Mouse (Mus musculus): ENCODE measurements around the gene Dact1. TPM values are rescaled to one million over a fixed set of nuclear protein-coding genes. Genes with fewer than 3 reads are reported as not detected.

Gene Dact1
- polyA plus RNA-seq, 1 experiment from 2014 or later = 31.4 TPM

GRCm38 (mm10) chr12:71290460-71290859 is 19.2 kb upstream of the Dact1 start:
- WGBS = 48% methylated on average over 2 of the region's 2 CpGs
- H3K27ac ChIP-seq (ENCODE audit: low read length) = no peak overlapping the region
- H3K9me3 ChIP-seq (ENCODE audit: control insufficient read depth, low read length) = no peaks in the 10 kb centered on the region
- H3K4me1 ChIP-seq (replicated peaks; ENCODE audit: control insufficient read depth, insufficient read depth, low read length) = peaks cover 14% of the 10 kb centered on the region; the same call in 1 of the 2 replicates
- H3K4me3 ChIP-seq (replicated peaks; ENCODE audit: low read length) = no peak overlapping the region
- H3K36me3 ChIP-seq (ENCODE audit: control insufficient read depth, insufficient read depth) = no peaks in the 10 kb centered on the region
- H3K4me2 ChIP-seq (ENCODE audit: low read length) = no peak overlapping the region
- H3K9ac ChIP-seq (replicated peaks; ENCODE audit: low read depth, low read length) = no peak overlapping the region
- ATAC-seq = peak; percentile 66
- H3K27me3 ChIP-seq (replicated peaks; ENCODE audit: control insufficient read depth, insufficient read depth, low read length) = no peaks in the 10 kb centered on the region

- H3K4me3 ChIP-seq (replicated peaks; ENCODE audit: low read length) = peak overlapping the region; percentile 10
- H3K27ac ChIP-seq (ENCODE audit: low read length) = no peak overlapping the region
- ATAC-seq = peak; percentile 57; the same call in 1 of the 2 replicates
- WGBS = 19% methylated on average over 22 of the region's 22 CpGs
- no peaks in the 10 kb centered on the region for H3K9me3 ChIP-seq (ENCODE audit: control insufficient read depth, low read length)
- H3K4me1 ChIP-seq (replicated peaks; ENCODE audit: control insufficient read depth, insufficient read depth, low read length) = peaks cover 14% of the 10 kb centered on the region; the same call in 1 of the 2 replicates
- H3K36me3 ChIP-seq (ENCODE audit: control insufficient read depth, insufficient read depth) = no peaks in the 10 kb centered on the region
- no peak overlapping the region for H3K9ac ChIP-seq (replicated peaks; ENCODE audit: low read depth, low read length)
- H3K4me2 ChIP-seq (ENCODE audit: low read length) = peak overlapping the region; percentile 47
- no peaks in the 10 kb centered on the region for H3K27me3 ChIP-seq (replicated peaks; ENCODE audit: control insufficient read depth, insufficient read depth, low read length)
These were observed 15.4 kb upstream of the Dact1 start for GRCm38 (mm10) chr12:71293960-71294942.

DNA sequence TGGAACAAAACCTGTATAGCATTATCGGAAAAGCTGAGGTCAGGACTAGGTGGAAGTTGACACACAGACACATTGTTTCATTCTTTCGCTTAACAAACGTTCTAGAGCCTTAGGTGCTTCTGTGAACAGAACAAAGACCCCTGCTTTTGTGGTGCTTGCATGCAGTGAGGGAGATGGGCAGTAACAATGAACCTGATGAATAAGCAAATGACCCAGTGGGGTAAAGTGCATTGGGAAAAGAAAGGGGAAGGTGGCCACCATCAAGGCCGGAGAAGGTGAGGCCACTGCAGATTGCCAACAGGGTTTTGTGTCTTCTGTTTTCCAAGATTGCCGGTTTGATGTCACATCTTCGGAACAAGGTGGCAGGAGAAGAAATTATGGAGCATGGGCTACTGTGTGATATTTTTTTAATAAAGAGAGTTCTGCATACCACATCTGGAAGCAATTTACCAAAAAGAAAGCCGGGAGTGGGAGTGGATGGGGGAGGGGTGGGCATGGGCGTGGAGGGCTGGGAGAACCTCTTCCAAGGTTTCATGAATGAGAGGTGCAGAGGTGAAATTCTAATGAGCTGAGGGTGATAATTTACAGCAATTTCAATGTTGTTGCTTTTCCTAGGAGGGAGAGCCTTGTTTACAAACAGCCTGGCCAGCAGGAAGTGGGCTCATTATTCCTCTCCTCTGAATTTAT is 12.7 kb upstream of the Dact1 start:
- no peak overlapping the region for H3K4me3 ChIP-seq (replicated peaks; ENCODE audit: low read length)
- no peaks in the 10 kb centered on the region for H3K27me3 ChIP-seq (replicated peaks; ENCODE audit: control insufficient read depth, insufficient read depth, low read length)
- H3K4me2 ChIP-seq (ENCODE audit: low read length) = no peak overlapping the region
- H3K27ac ChIP-seq (ENCODE audit: low read length) = no peak overlapping the region
- ATAC-seq = no peak
- no peaks in the 10 kb centered on the region for H3K9me3 ChIP-seq (ENCODE audit: control insufficient read depth, low read length)
- H3K36me3 ChIP-seq (ENCODE audit: control insufficient read depth, insufficient read depth) = no peaks in the 10 kb centered on the region
- WGBS = 47% methylated on average over 8 of the region's 8 CpGs
- H3K4me1 ChIP-seq (replicated peaks; ENCODE audit: control insufficient read depth, insufficient read depth, low read length) = peaks cover 6% of the 10 kb centered on the region; the same call in 1 of the 2 replicates
- no peak overlapping the region for H3K9ac ChIP-seq (replicated peaks; ENCODE audit: low read depth, low read length)

GRCm38 (mm10) chr12:71310068-71310931 is 616 bp downstream of the Dact1 start:
- ATAC-seq = peak; percentile 79
- H3K27ac ChIP-seq (ENCODE audit: low read length) = peak overlapping the region; percentile 91
- WGBS = under 1% methylated on average over 56 of the region's 56 CpGs

DNA sequence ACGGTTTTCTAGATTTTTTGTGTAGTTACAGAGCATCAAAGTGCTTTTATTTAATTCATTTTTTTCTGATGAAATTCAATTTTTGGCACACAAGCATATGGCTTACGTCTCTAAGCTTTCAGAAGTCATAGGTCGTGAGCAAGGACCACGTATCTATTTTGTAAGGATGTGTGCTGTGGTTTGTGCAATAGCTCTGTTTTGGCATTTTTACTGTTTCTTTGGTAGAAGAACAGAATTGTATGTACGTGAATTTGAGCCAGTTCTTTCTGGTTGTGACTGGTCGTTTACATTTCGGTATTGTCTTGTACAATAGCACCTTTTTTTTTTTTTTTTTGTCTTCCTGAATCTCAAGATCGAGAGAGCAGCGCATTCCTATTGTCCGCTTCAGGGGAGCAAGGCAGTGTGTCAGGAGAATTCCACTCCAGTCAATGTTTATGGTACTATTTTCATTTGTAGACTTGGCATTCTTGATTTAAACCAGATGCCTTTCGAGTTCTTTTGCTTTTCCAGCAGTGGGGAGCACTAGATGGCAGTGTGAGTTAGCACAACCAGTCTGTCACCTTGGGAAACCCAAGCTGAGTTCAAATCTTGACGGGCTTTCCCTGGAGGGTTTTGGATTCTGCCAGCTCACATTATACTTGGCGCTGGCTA is 1.7 kb downstream of the Dact1 start:
- Histone ChIP-seq H3K4me3 (replicated peaks; ENCODE audit: low read length) (peak overlapping the region; percentile 91), H3K9ac (replicated peaks; ENCODE audit: low read depth, low read length) (peak overlapping the region; percentile 97), H3K4me1 (replicated peaks; ENCODE audit: control insufficient read depth, insufficient read depth, low read length) (peaks cover 10% of the 10 kb centered on the region), H3K36me3 (ENCODE audit: control insufficient read depth, insufficient read depth) (peaks cover 8% of the 10 kb centered on the region; the same call in 1 of the 2 replicates), H3K27ac (ENCODE audit: low read length) (peak overlapping the region; percentile 91), H3K4me2 (ENCODE audit: low read length) (peak overlapping the region; percentile 77), H3K9me3 (ENCODE audit: control insufficient read depth, low read length) (no peaks in the 10 kb centered on the region), H3K27me3 (replicated peaks; ENCODE audit: control insufficient read depth, insufficient read depth, low read length) (no peaks in the 10 kb centered on the region)
- 33% methylated on average over 13 of the region's 13 CpGs for WGBS
- 0 out of 2 replicates have a peak, but pooled peaks have one; percentile 21 for ATAC-seq

More at GRCm38 (mm10) chr12:71310068-71310931, 616 bp downstream of the Dact1 start:
- Histone ChIP-seq H3K9ac (replicated peaks; ENCODE audit: low read depth, low read length) (peak overlapping the region; percentile 97), H3K36me3 (ENCODE audit: control insufficient read depth, insufficient read depth) (peaks cover 6% of the 10 kb centered on the region; the same call in 1 of the 2 replicates), H3K4me2 (ENCODE audit: low read length) (peak overlapping the region; percentile 77), H3K4me1 (replicated peaks; ENCODE audit: control insufficient read depth, insufficient read depth, low read length) (peaks cover 10% of the 10 kb centered on the region), H3K27me3 (replicated peaks; ENCODE audit: control insufficient read depth, insufficient read depth, low read length) (no peaks in the 10 kb centered on the region), H3K9me3 (ENCODE audit: control insufficient read depth, low read length) (no peaks in the 10 kb centered on the region), H3K4me3 (replicated peaks; ENCODE audit: low read length) (peak overlapping the region; percentile 91)

DNA sequence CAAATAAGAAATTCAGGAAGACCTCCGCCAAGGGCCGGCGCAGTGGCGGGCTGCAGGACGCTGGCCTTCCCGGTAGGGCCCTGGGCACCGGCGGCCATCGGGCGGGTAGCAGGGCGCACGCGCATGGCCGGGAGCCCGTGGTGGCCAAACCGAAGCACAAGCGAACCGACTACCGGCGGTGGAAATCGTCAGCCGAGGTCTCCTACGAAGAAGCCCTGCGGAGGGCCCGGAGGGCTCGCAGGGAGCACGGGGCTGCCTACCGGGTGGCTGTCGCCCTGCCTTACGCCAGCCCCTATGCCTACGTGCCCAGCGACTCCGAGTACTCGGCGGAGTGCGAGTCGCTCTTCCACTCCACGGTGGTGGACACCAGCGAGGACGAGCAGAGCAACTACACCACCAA is 8.6 kb downstream of the Dact1 start:
- Histone ChIP-seq H3K4me2 (ENCODE audit: low read length) (no peak overlapping the region), H3K4me1 (replicated peaks; ENCODE audit: control insufficient read depth, insufficient read depth, low read length) (no peaks in the 10 kb centered on the region), H3K4me3 (replicated peaks; ENCODE audit: low read length) (no peak overlapping the region), H3K36me3 (ENCODE audit: control insufficient read depth, insufficient read depth) (peaks cover 36% of the 10 kb centered on the region), H3K9ac (replicated peaks; ENCODE audit: low read depth, low read length) (no peak overlapping the region), H3K27me3 (replicated peaks; ENCODE audit: control insufficient read depth, insufficient read depth, low read length) (no peaks in the 10 kb centered on the region), H3K9me3 (ENCODE audit: control insufficient read depth, low read length) (peaks cover 9% of the 10 kb centered on the region), H3K27ac (ENCODE audit: low read length) (no peak overlapping the region)
- ATAC-seq = no peak
- 75% methylated on average over 40 of the region's 40 CpGs for WGBS

DNA sequence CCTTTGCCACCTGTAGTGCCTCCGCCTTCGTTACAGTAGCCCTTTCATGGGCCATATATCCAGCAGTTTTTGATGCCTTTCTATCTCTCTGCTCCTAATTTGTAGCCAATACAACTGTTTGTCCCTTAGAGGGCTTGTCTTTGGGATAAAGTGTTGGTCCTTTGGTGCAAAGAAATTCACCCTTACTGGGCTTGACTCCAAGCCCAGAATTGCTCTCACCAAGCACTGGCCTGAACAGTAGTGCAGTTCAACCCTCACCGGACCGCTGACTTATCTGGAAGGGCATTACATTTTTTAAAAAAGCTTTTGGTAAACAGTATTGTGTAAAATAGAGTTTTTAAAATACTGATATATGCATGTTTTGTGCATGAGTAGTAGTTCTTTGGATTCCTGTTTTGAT is 9.9 kb downstream of the Dact1 start:
- H3K36me3 ChIP-seq (ENCODE audit: control insufficient read depth, insufficient read depth) = peaks cover 32% of the 10 kb centered on the region
- H3K27me3 ChIP-seq (replicated peaks; ENCODE audit: control insufficient read depth, insufficient read depth, low read length) = no peaks in the 10 kb centered on the region
- peaks cover 9% of the 10 kb centered on the region for H3K9me3 ChIP-seq (ENCODE audit: control insufficient read depth, low read length)
- H3K4me2 ChIP-seq (ENCODE audit: low read length) = no peak overlapping the region
- H3K4me1 ChIP-seq (replicated peaks; ENCODE audit: control insufficient read depth, insufficient read depth, low read length) = no peaks in the 10 kb centered on the region
- no peak overlapping the region for H3K4me3 ChIP-seq (replicated peaks; ENCODE audit: low read length)
- no peak for ATAC-seq
- H3K9ac ChIP-seq (replicated peaks; ENCODE audit: low read depth, low read length) = no peak overlapping the region
- 93% methylated on average over 4 of the region's 4 CpGs for WGBS
- H3K27ac ChIP-seq (ENCODE audit: low read length) = no peak overlapping the region

GRCm38 (mm10) chr12:71332646-71333045 is 23.0 kb downstream of the Dact1 start:
- H3K4me3 ChIP-seq (replicated peaks; ENCODE audit: low read length) = no peak overlapping the region
- no peak for ATAC-seq
- H3K4me2 ChIP-seq (ENCODE audit: low read length) = no peak overlapping the region
- peaks cover 2% of the 10 kb centered on the region; the same call in 1 of the 2 replicates for H3K4me1 ChIP-seq (replicated peaks; ENCODE audit: control insufficient read depth, insufficient read depth, low read length)
- no peaks in the 10 kb centered on the region for H3K27me3 ChIP-seq (replicated peaks; ENCODE audit: control insufficient read depth, insufficient read depth, low read length)
- 69% methylated on average over 3 of the region's 3 CpGs for WGBS
- no peaks in the 10 kb centered on the region for H3K36me3 ChIP-seq (ENCODE audit: control insufficient read depth, insufficient read depth)
- no peak overlapping the region for H3K9ac ChIP-seq (replicated peaks; ENCODE audit: low read depth, low read length)
- H3K27ac ChIP-seq (ENCODE audit: low read length) = no peak overlapping the region
- H3K9me3 ChIP-seq (ENCODE audit: control insufficient read depth, low read length) = no peaks in the 10 kb centered on the region
